Comparison of ENCODE assay signal across 8 mouse cellular contexts in genomic region chr19:7417911-7418849, GRCm38 (mm10). TPM values are rescaled to one million over a fixed set of nuclear protein-coding genes. Genes with fewer than 3 reads are reported as not detected.
DNase-seq lines count a peak whose midpoint lies in the region; ATAC-seq lines count a peak whose summit lies in the region.

No protein-coding gene starts in this region.

- H3K4me3 ChIP-seq in hindbrain, embryonic 16.5 days (ENCODE audit: low read length) = peak overlapping the region; percentile 85
- peak overlapping the region; percentile 93 for H3K4me3 ChIP-seq in limb, embryonic 10.5 days
- peak overlapping the region; percentile 90 for H3K4me3 ChIP-seq in midbrain, embryonic 10.5 days

- H3K4me2 ChIP-seq in hindbrain, embryonic 16.5 days (ENCODE audit: low read length) = peak overlapping the region; percentile 59

- H3K9me3 ChIP-seq in hindbrain, embryonic 16.5 days (ENCODE audit: control insufficient read depth, low read length) = no peaks in the 10 kb centered on the region
- H3K9me3 ChIP-seq in limb, embryonic 10.5 days (replicated peaks) = no peaks in the 10 kb centered on the region
- no peaks in the 10 kb centered on the region for H3K9me3 ChIP-seq in midbrain, embryonic 10.5 days (replicated peaks)

- WGBS in hindbrain, embryonic 16.5 days = 2% methylated on average over 38 of the region's 59 CpGs
- under 1% methylated on average over 59 of the region's 59 CpGs for WGBS in limb, embryonic 10.5 days
- under 1% methylated on average over 49 of the region's 59 CpGs for WGBS in midbrain, embryonic 10.5 days

- H3K36me3 ChIP-seq in hindbrain, embryonic 16.5 days (ENCODE audit: control insufficient read depth, insufficient read depth, low read length) = 0 out of 2 replicates have a peak, but pooled peaks cover 4% of the 10 kb centered on the region
- H3K36me3 ChIP-seq in limb, embryonic 10.5 days = peaks cover 40% of the 10 kb centered on the region
- peaks cover 39% of the 10 kb centered on the region for H3K36me3 ChIP-seq in midbrain, embryonic 10.5 days

- peak; percentile 82 to 92 for DNase-seq in adrenal gland, adult 18-20 months (ENCODE audit: low spot score in 2 of 2)
- peak; percentile 80 to 94 for DNase-seq in cerebellum, postnatal 4 days (ENCODE audit: low spot score in 2 of 2)
- DNase-seq in gastrocnemius, adult 8-10 months (ENCODE audit: low spot score in 2 of 2) = peak; percentile 45 to 60
- peak; percentile 92 for DNase-seq in limb, embryonic 10.5 days (ENCODE audit: low spot score)
- peak; percentile 85 for DNase-seq in midbrain, embryonic 10.5 days (ENCODE audit: low spot score)
- peak; percentile 44 to 56 for DNase-seq in right cerebral cortex, postnatal 36 days (ENCODE audit: low spot score in 2 of 2)
- DNase-seq in urinary bladder, postnatal 36 days (ENCODE audit: low spot score in 2 of 2) = peak; percentile 64 to 78

- peak overlapping the region; percentile 100 for H3K27ac ChIP-seq in hindbrain, embryonic 16.5 days (ENCODE audit: low read depth, low read length)
- peak overlapping the region; percentile 99 for H3K27ac ChIP-seq in limb, embryonic 10.5 days
- H3K27ac ChIP-seq in midbrain, embryonic 10.5 days (replicated peaks) = peak overlapping the region; percentile 99

- H3K4me1 ChIP-seq in hindbrain, embryonic 16.5 days (ENCODE audit: control insufficient read depth, insufficient read depth, low read depth, low read length) = peaks cover 50% of the 10 kb centered on the region
- H3K4me1 ChIP-seq in limb, embryonic 10.5 days = peaks cover 60% of the 10 kb centered on the region
- H3K4me1 ChIP-seq in midbrain, embryonic 10.5 days = peaks cover 60% of the 10 kb centered on the region

- ATAC-seq in hindbrain, embryonic 16.5 days = peak; percentile 67

- H3K27me3 ChIP-seq in hindbrain, embryonic 16.5 days (replicated peaks; ENCODE audit: control insufficient read depth, insufficient read depth, low read length) = no peaks in the 10 kb centered on the region
- peaks cover 9% of the 10 kb centered on the region; the same call in 1 of the 2 replicates for H3K27me3 ChIP-seq in limb, embryonic 10.5 days (ENCODE audit: low read depth, poor library complexity, severe bottlenecking)
- H3K27me3 ChIP-seq in midbrain, embryonic 10.5 days (ENCODE audit: low read depth, poor library complexity, severe bottlenecking) = peaks cover 50% of the 10 kb centered on the region

- peak overlapping the region; percentile 100 for H3K9ac ChIP-seq in hindbrain, embryonic 16.5 days (ENCODE audit: low read depth, low read length)

RNA-seq across cellular contexts. Expression of gene 2700081O15Rik, which starts 0.8 kb away (rescaled TPM):
- total RNA-seq in adrenal gland, adult 18-20 months (2021) = 10 to 100 TPM; 17.1 to 20.0 TPM
- 1 to 10 TPM; 3.1 to 4.1 (median 3.8) TPM for total RNA-seq in gastrocnemius, adult 8-10 months (2022)
- polyA plus RNA-seq in hindbrain, embryonic 16.5 days (2015; fragmentation: Nextera tagmentation; extraction: Ambion mirVana) = 11.2 and 12.4 TPM in 2 replicates
- polyA plus RNA-seq in limb, embryonic 10.5 days (2016; fragmentation: Nextera tagmentation; extraction: Ambion mirVana) = 5.0 and 6.8 TPM in 2 replicates
- 5.7 and 7.6 TPM in 2 replicates for polyA plus RNA-seq in midbrain, embryonic 10.5 days (2016; fragmentation: Nextera tagmentation; extraction: Ambion mirVana)

RNA-seq across cellular contexts. Expression of gene Spindoc, which starts 35.4 kb away (rescaled TPM):
- total RNA-seq in adrenal gland, adult 18-20 months (2021) = 10 to 100 TPM; 19.9 to 22.7 TPM
- 1 to 10 TPM; 6.8 to 8.6 (median 7.3) TPM for total RNA-seq in gastrocnemius, adult 8-10 months (2022)
- polyA plus RNA-seq in hindbrain, embryonic 16.5 days (2015; fragmentation: Nextera tagmentation; extraction: Ambion mirVana) = 23.4 and 34.0 TPM in 2 replicates
- polyA plus RNA-seq in limb, embryonic 10.5 days (2016; fragmentation: Nextera tagmentation; extraction: Ambion mirVana) = 47.0 and 48.5 TPM in 2 replicates
- polyA plus RNA-seq in midbrain, embryonic 10.5 days (2016; fragmentation: Nextera tagmentation; extraction: Ambion mirVana) = 43.1 and 51.7 TPM in 2 replicates

Comparison
In these comparisons a context has a peak if more than half of its experiments do, and no peak if none do; other contexts are left out.
1. Peak in every context shown above with its lines: DNase-seq, ATAC-seq, H3K4me3 ChIP-seq and H3K27ac ChIP-seq.